Mouse (Mus musculus) small intestine, adult 2 months (tissue): ENCODE measurements around the gene Tarm1.

Source experiments
- CTCF ChIP-seq: fragments of 200-500 bp; IDR thresholded peaks from 2 replicates; pipeline ENCODE4 v1.5.1; 2012; ENCODE audit warnings: low read depth, mild to moderate bottlenecking, control low read depth, inconsistent platforms, low read length, moderate library complexity, mixed read lengths; ENCODE audit not compliant: insufficient replicate concordance, insufficient read length; ENCODE audit errors: extremely low read depth
- POLR2A ChIP-seq: fragments of 200-500 bp; IDR thresholded peaks from 2 replicates; pipeline ENCODE4 v1.6.1; 2012; ENCODE audit warnings: low read depth, mild to moderate bottlenecking, control low read depth, inconsistent platforms, low read length, moderate library complexity

- TF ChIP-seq CTCF (no peak), POLR2A (no peak)
Measured at GRCm38 (mm10) chr7:3447026-3447425, 55.4 kb downstream of the Tarm1 start.
